Mouse (Mus musculus) bone marrow macrophage, adult 2 months (primary cell): ENCODE data around the gene Slc39a8.

Experiments used
- CTCF ChIP-seq: IDR thresholded peaks from 2 replicates; pipeline ENCODE4 v1.5.1; 2012; ENCODE audit warnings: low read depth, mild to moderate bottlenecking, low read length, moderate library complexity
- POLR2A ChIP-seq: IDR thresholded peaks from 2 replicates; pipeline ENCODE4 v1.6.1; 2012; ENCODE audit warnings: mild to moderate bottlenecking, low read depth, low read length, borderline replicate concordance

GRCm38 (mm10) chr3:135887033-135887855, 62.2 kb downstream of the Slc39a8 start:
- TF ChIP-seq CTCF = no peak
- TF ChIP-seq POLR2A = no peak
